ENCODE assay signal across 8 mouse cellular contexts in genomic region chr11:54027131-54028043, GRCm38 (mm10). TPM values are rescaled to one million over a fixed set of nuclear protein-coding genes. Genes with fewer than 3 reads are reported as not detected.
DNase-seq lines count a peak whose midpoint lies in the region; ATAC-seq and TF ChIP-seq lines count a peak whose summit lies in the region.

No protein-coding gene starts in this region.

- H3K4me1 ChIP-seq in spleen, adult 2 months (ENCODE audit: control insufficient read depth, insufficient read depth, insufficient read length) = peaks cover 2% of the 10 kb centered on the region; the same call in 1 of the 2 replicates
- H3K4me1 ChIP-seq in hindbrain, embryonic 14.5 days (replicated peaks; ENCODE audit: control insufficient read depth, insufficient read depth, low read length) = peaks cover 6% of the 10 kb centered on the region; the same call in 1 of the 2 replicates
- H3K4me1 ChIP-seq in midbrain, embryonic 11.5 days (ENCODE audit: control insufficient read depth, insufficient read depth, low read length) = no peaks in the 10 kb centered on the region; the same call in 1 of the 2 replicates

- no peak for TF ChIP-seq POLR2A in spleen, adult 2 months (IDR thresholded peaks at IDR 0.05; ENCODE audit: low read depth, low read length)

- peak; percentile 41 for DNase-seq in adrenal gland, adult 2 months
- DNase-seq in adrenal gland, postnatal 25 days = no peak
- DNase-seq in spleen, adult 2 months (ENCODE audit: low read depth in 1 of 2, low spot score in 2 of 2) = no peak
- DNase-seq in spleen, adult 18-20 months = no peak
- DNase-seq in hindbrain, embryonic 14.5 days (ENCODE audit: low spot score) = peak; percentile 33
- DNase-seq in midbrain, embryonic 11.5 days (ENCODE audit: low spot score, missing footprints) = no peak
- no peak for DNase-seq in right cerebral cortex, adult 2 months (ENCODE audit: low spot score in 2 of 2)
- DNase-seq in testis, postnatal 10 days (ENCODE audit: low spot score) = no peak

- H3K27me3 ChIP-seq in spleen, adult 2 months (ENCODE audit: control insufficient read depth, insufficient read depth, low read length) = 0 out of 2 replicates have a peak, but pooled peaks cover 1% of the 10 kb centered on the region
- peaks cover 16% of the 10 kb centered on the region; the same call in 1 of the 2 replicates for H3K27me3 ChIP-seq in hindbrain, embryonic 14.5 days (ENCODE audit: control insufficient read depth, insufficient read depth, low read length)
- peaks cover 20% of the 10 kb centered on the region for H3K27me3 ChIP-seq in midbrain, embryonic 11.5 days (ENCODE audit: control insufficient read depth, insufficient read depth, low read length)

- H3K36me3 ChIP-seq in spleen, adult 2 months (ENCODE audit: control insufficient read depth, insufficient read depth, low read length) = no peaks in the 10 kb centered on the region
- H3K36me3 ChIP-seq in hindbrain, embryonic 14.5 days (replicated peaks; ENCODE audit: control insufficient read depth, insufficient read depth) = no peaks in the 10 kb centered on the region
- no peaks in the 10 kb centered on the region for H3K36me3 ChIP-seq in midbrain, embryonic 11.5 days (ENCODE audit: control insufficient read depth, insufficient read depth, low read length)

- no peak for TF ChIP-seq CTCF in spleen, adult 2 months (IDR thresholded peaks at IDR 0.05; ENCODE audit: extremely low read depth, insufficient read depth, insufficient read length, insufficient replicate concordance)

- H3K4me3 ChIP-seq in spleen, adult 2 months (ENCODE audit: extremely low read depth, insufficient read depth, insufficient read length) = peak overlapping the region; percentile 51
- H3K4me3 ChIP-seq in hindbrain, embryonic 14.5 days (replicated peaks; ENCODE audit: low read length) = peak overlapping the region; percentile 55
- H3K4me3 ChIP-seq in midbrain, embryonic 11.5 days (ENCODE audit: low read depth, low read length) = peak overlapping the region; percentile 49

- H3K9ac ChIP-seq in hindbrain, embryonic 14.5 days = peak overlapping the region; percentile 75
- peak overlapping the region; percentile 77 for H3K9ac ChIP-seq in midbrain, embryonic 11.5 days (ENCODE audit: low read length)

- H3K27ac ChIP-seq in spleen, adult 2 months (ENCODE audit: insufficient read depth, low read length) = peak overlapping the region; percentile 1; the same call in 1 of the 2 replicates
- H3K27ac ChIP-seq in hindbrain, embryonic 14.5 days = no peak overlapping the region
- H3K27ac ChIP-seq in midbrain, embryonic 11.5 days (ENCODE audit: low read depth, low read length) = no peak overlapping the region

- H3K9me3 ChIP-seq in hindbrain, embryonic 14.5 days (ENCODE audit: control insufficient read depth, low read length) = no peaks in the 10 kb centered on the region
- no peaks in the 10 kb centered on the region for H3K9me3 ChIP-seq in midbrain, embryonic 11.5 days (ENCODE audit: control insufficient read depth, low read length)

- H3K4me2 ChIP-seq in hindbrain, embryonic 14.5 days (replicated peaks) = peak overlapping the region; percentile 99
- H3K4me2 ChIP-seq in midbrain, embryonic 11.5 days = peak overlapping the region; percentile 94

- ATAC-seq in hindbrain, embryonic 14.5 days (ENCODE audit: low FRiP score) = 0 out of 2 replicates have a peak, but pooled peaks have one; percentile 17
- no peak for ATAC-seq in midbrain, embryonic 11.5 days (ENCODE audit: low FRiP score)

- WGBS in spleen, adult 2 months = 44% methylated on average over 31 of the region's 31 CpGs
- 15% methylated on average over 31 of the region's 31 CpGs for WGBS in hindbrain, embryonic 14.5 days
- WGBS in midbrain, embryonic 11.5 days = 17% methylated on average over 31 of the region's 31 CpGs

RNA-seq across cellular contexts. Expression of gene Slc22a4, which starts 0.5 kb away (rescaled TPM):
- total RNA-seq in adrenal gland, adult 2 months (2021) = 10 to 100 TPM in 1 of 2 experiments, 1 to 10 TPM in 1; 7.1 to 10.8 TPM
- polyA plus RNA-seq in adrenal gland, adult 2 months (2012; rRNA removed) = 7.1 and 10.3 TPM in 2 replicates
- total RNA-seq in adrenal gland, postnatal 25 days (2021) = 8.0 and 8.5 TPM in 2 replicates
- 4.6 and 5.4 TPM in 2 replicates for polyA plus RNA-seq in spleen, adult 2 months (2012; rRNA removed)
- polyA plus RNA-seq in hindbrain, embryonic 14.5 days (2014; fragmentation: Nextera tagmentation; extraction: Ambion mirVana) = 3.4 and 4.0 TPM in 2 replicates
- polyA plus RNA-seq in midbrain, embryonic 11.5 days (2014; fragmentation: Nextera tagmentation; extraction: Ambion mirVana) = 1.4 and 1.5 TPM in 2 replicates

RNA-seq across cellular contexts. Expression of gene Pdlim4, which starts 41.4 kb away (rescaled TPM):
- total RNA-seq in adrenal gland, adult 2 months (2021) = 10 to 100 TPM; 16.1 to 18.7 TPM
- 86.7 and 101 TPM in 2 replicates for polyA plus RNA-seq in adrenal gland, adult 2 months (2012; rRNA removed)
- 20.6 and 37.9 TPM in 2 replicates for total RNA-seq in adrenal gland, postnatal 25 days (2021)
- polyA plus RNA-seq in spleen, adult 2 months (2012; rRNA removed) = 53.3 and 73.3 TPM in 2 replicates
- polyA plus RNA-seq in hindbrain, embryonic 14.5 days (2014; fragmentation: Nextera tagmentation; extraction: Ambion mirVana) = 26.3 and 30.0 TPM in 2 replicates
- polyA plus RNA-seq in midbrain, embryonic 11.5 days (2014; fragmentation: Nextera tagmentation; extraction: Ambion mirVana) = 36.1 and 38.4 TPM in 2 replicates

RNA-seq across cellular contexts. Expression of gene Slc22a21, which starts 47.3 kb away (rescaled TPM):
- total RNA-seq in adrenal gland, adult 2 months (2021) = 1 to 10 TPM; 2.8 to 5.3 TPM
- polyA plus RNA-seq in adrenal gland, adult 2 months (2012; rRNA removed) = 3.3 and 3.9 TPM in 2 replicates
- total RNA-seq in adrenal gland, postnatal 25 days (2021) = 5.3 and 5.9 TPM in 2 replicates
- polyA plus RNA-seq in spleen, adult 2 months (2012; rRNA removed) = 1.6 and 1.8 TPM in 2 replicates
- 3.1 and 4.6 TPM in 2 replicates for polyA plus RNA-seq in hindbrain, embryonic 14.5 days (2014; fragmentation: Nextera tagmentation; extraction: Ambion mirVana)
- polyA plus RNA-seq in midbrain, embryonic 11.5 days (2014; fragmentation: Nextera tagmentation; extraction: Ambion mirVana) = 2.5 and 2.9 TPM in 2 replicates

Comparison
In these comparisons a context has a peak if more than half of its experiments do, and no peak if none do; other contexts are left out.
1. DNase-seq: peak in adrenal gland, adult 2 months (single experiment) and hindbrain, embryonic 14.5 days (single experiment); none in adrenal gland, postnatal 25 days (single experiment), spleen, adult 2 months (0 of 2), spleen, adult 18-20 months (0 of 2), midbrain, embryonic 11.5 days (single experiment), right cerebral cortex, adult 2 months (0 of 2) and testis, postnatal 10 days (single experiment).
2. Peak in every context shown above with its lines, with median percentiles within 50 percentile points of each other: H3K4me3 ChIP-seq.